Mouse (Mus musculus) embryonic stem cell, embryonic (primary cell): Measurements from ENCODE around the gene Sema4b.

ENCODE experiments used
- CTCF ChIA-PET, 4 experiments: fragments of 300-600 bp in 2 of 4; fragments of 350-600 bp in 2 of 4; sonication (Branson Sonifier 250); formaldehyde crosslinking; loops; one replicate each; lab custom pipeline; 2022; ENCODE audit warnings: inconsistent platforms in 2 of 4; lab: Charles Lee
- POLR2A ChIA-PET, 4 experiments: fragments of 300-600 bp in 2 of 4; fragments of 350-600 bp in 2 of 4; sonication (Branson Sonifier 250); formaldehyde crosslinking; loops; one replicate each; lab custom pipeline; 2022; ENCODE audit warnings: antibody characterized with exemption in 4 of 4, inconsistent platforms in 1 of 4; lab: Charles Lee

Sema4b gene

DNA sequence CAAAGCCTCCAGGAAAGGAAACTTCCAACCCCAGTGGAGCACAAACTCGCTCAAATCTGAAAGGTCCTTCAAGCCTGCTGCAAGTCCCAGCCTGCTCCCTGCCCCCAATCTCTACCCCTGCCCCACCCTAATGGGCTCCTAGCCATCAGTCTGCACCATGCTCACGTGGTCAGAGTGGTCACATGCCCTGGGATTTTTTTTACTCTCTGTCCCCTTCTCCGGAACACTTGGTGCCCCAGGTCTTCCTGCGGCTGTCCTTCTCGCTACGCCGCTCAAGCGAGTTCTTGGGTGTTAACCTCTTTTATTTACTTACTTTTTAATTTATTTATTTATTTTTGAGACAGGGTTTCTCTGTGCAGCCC lies 25.7 kb upstream of the Sema4b start:
- ChIA-PET CTCF (interaction anchor here in 2 of 4 experiments (0.6 to 1.2 kb wide), 3 partner anchors 9 to 1293 kb away, joined by 3 to 9 read pairs (median 3); no protein-coding TSS in a partner anchor), POLR2A (interaction anchor here in 3 of 4 experiments (0.6 to 14.7 kb wide), 35 partner anchors 9 to 182 kb away, joined by 3 to 328 read pairs (median 7); partner anchors contain the start of genes Sema4b (in 3 of the 3), Cib1 (in 2 of the 3), Gdpgp1 (in 2 of the 3) and Idh2 (in 2 of the 3))

DNA sequence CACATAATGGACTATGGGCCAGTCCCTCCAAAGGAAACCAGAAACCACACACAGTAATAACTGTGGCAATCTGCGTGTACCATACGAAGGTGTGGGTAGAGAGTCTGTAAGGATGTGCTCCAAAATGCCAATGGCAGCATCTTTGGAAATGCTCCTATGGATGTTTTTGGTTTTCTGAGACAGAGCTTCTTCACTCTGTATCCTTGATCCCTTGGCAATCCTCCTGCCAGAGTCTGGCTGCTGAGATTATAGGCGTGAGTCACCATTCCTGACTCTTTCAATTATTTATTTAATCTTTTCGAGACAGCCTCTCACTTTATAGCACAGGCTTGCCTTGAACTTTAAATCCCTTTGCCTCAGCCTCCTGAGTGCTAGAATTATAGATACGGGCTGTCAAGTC lies 21.2 kb upstream of the Sema4b start:
- ChIA-PET CTCF (interaction anchor here in 1 of 4 experiments (0.7 kb wide), 1 partner anchor 33 kb away, joined by 3 read pairs; no protein-coding TSS in a partner anchor), POLR2A (interaction anchor here in 3 of 4 experiments (0.7 to 4.3 kb wide), 19 partner anchors 9 to 1424 kb away, joined by 3 to 25 read pairs (median 3); partner anchors contain the start of genes Idh2 (in 1 of the 3), Ngrn (in 1 of the 3) and Prc1 (in 1 of the 3))

DNA sequence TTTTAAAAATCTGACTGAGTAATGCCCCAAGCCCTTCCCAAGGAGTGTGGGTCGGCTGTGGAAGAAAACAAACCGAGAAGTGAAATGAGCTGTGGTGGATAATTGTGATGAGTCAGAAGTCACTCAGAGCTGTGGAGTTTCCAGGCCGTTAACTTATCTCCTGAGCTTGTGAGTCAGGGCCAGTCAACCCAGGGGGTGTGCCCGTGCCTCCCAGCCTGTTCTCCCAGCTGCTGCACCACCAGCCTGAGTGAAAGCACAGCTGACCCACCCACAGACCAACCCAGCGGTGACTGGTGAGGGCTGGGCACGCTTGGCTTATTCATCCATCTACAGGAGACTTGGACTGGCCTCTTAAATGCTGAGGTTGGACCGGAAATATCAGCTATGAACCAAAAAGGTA lies 19.9 kb upstream of the Sema4b start:
- ChIA-PET POLR2A (interaction anchor here in 3 of 4 experiments (0.7 to 4.3 kb wide), 22 partner anchors 10 to 216 kb away, joined by 3 to 25 read pairs (median 5); partner anchors contain the start of genes Cib1 (in 1 of the 3), Gdpgp1 (in 1 of the 3) and Ngrn (in 1 of the 3)), CTCF (interaction anchor here (0.7 to 1.9 kb wide), 6 partner anchors 11 to 171 kb away, joined by 3 to 8 read pairs (median 4); no protein-coding TSS in a partner anchor)

DNA sequence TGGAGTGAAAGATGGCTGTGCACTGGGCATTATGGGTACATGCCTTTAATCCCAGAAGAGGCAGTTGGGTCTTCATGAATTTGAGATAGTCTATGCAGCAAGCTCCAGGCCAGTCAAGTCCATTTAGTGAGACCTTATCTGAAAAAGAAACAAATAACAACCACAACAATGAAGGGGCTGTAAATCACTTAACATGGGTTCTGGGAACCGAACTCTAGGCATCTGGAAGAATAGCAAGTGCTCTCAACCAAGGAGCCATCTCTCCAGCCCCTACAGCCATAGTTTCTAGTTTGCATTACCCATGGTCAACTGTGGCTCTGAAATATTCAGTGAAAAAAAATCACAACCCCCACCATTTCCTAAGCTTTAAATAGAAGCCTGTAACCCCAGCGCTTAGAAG lies 16.8 kb upstream of the Sema4b start:
- CTCF ChIA-PET, result no interaction called here
- POLR2A ChIA-PET, result interaction anchor here in 2 of 4 experiments (0.6 to 2.5 kb wide), 10 partner anchors 8 to 54 kb away, joined by 3 to 9 read pairs (median 4); no protein-coding TSS in a partner anchor

GRCm38 (mm10) chr7:80171345-80171744 lies 15.3 kb upstream of the Sema4b start:
- ChIA-PET POLR2A (interaction anchor here in 3 of 4 experiments (0.6 to 2.5 kb wide), 8 partner anchors 13 to 153 kb away, joined by 3 to 9 read pairs (median 5); partner anchors contain the start of genes Rccd1 (in 1 of the 3) and Sema4b (in 1 of the 3)), CTCF (interaction anchor here in 1 of 4 experiments (1.3 kb wide), 1 partner anchor 44 kb away, joined by 3 read pairs; no protein-coding TSS in a partner anchor)

DNA sequence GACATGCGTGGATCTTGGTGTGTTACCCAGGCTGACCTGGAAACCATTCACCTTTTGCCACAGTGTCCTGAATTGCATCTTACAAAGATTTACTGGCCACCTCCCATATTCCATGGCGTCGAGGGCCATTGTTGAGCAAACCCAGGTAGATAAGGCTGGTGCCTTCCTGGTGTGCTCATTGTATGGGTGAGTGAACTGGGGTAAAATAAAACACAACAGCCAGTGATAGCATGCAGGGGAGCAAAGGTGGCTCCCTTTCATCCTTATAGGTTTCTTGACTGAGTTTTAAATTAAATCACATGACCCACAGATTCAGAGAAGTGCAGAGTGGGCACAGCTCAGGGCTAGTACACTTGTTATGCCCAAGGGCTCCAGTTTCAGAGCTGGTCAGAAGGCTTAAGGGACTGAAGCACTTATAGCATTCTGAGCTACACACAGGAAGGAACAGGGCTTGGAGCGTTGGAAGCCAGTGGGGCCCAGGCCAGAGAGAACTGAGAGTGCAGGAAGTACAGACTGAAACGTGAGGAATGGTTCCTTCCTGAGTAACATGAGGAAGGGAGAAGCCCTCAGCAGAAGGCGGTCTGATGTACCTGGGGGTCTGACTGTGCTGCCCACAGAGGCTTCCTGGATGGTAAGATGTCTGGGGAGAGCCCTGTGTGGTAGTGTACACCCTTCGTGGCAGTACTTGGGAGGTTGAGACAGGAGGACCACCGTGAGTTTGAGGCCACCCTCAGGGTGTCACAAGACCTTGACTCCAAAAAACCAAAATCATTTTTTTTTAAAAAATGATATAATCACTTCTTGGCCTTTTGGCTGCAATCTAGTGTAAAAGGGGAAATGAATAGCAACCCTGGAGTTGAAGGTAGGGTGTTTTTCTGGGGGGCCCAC lies 14.3 kb upstream of the Sema4b start:
- ChIA-PET POLR2A (interaction anchor here (0.7 to 1.4 kb wide), 6 partner anchors 12 to 66 kb away, joined by 3 to 5 read pairs (median 3); partner anchors contain the start of gene Cib1 (in 1 of the 4)), CTCF (interaction anchor here in 1 of 4 experiments (1.3 kb wide), 1 partner anchor 43 kb away, joined by 3 read pairs; no protein-coding TSS in a partner anchor)

GRCm38 (mm10) chr7:80176159-80176558 lies 10.5 kb upstream of the Sema4b start:
- ChIA-PET CTCF (interaction anchor here in 1 of 4 experiments (0.9 kb wide), 1 partner anchor 24 kb away, joined by 3 read pairs; no protein-coding TSS in a partner anchor), POLR2A (interaction anchor here in 3 of 4 experiments (0.6 to 3.0 kb wide), 11 partner anchors 9 to 149 kb away, joined by 3 to 17 read pairs (median 3); partner anchors contain the start of gene Sema4b (in 1 of the 3))

DNA sequence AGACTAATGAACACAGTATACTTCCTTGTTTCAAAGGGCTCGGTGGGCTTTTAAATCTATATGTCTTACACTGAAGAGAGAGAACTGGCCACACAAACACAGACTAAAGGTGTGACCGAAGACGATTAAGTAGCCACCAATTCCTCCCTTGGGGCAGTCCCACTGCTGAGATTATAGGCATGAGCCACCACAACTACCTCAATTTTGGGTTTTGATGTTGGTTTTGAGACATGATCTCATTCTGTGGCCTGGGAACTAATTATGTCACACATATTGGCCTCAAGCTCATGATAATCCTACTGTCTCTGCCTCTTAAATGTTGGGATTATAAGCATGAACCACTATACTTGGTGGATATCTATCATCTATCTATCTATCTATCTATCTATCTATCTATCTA lies 9.2 kb upstream of the Sema4b start:
- ChIA-PET POLR2A (interaction anchor here in 2 of 4 experiments (0.7 to 3.0 kb wide), 12 partner anchors 8 to 927 kb away, joined by 3 to 17 read pairs (median 4); partner anchors contain the start of gene Sema4b (in 1 of the 2)), CTCF (interaction anchor here in 1 of 4 experiments (0.6 kb wide), 1 partner anchor 54 kb away, joined by 3 read pairs; no protein-coding TSS in a partner anchor)

DNA sequence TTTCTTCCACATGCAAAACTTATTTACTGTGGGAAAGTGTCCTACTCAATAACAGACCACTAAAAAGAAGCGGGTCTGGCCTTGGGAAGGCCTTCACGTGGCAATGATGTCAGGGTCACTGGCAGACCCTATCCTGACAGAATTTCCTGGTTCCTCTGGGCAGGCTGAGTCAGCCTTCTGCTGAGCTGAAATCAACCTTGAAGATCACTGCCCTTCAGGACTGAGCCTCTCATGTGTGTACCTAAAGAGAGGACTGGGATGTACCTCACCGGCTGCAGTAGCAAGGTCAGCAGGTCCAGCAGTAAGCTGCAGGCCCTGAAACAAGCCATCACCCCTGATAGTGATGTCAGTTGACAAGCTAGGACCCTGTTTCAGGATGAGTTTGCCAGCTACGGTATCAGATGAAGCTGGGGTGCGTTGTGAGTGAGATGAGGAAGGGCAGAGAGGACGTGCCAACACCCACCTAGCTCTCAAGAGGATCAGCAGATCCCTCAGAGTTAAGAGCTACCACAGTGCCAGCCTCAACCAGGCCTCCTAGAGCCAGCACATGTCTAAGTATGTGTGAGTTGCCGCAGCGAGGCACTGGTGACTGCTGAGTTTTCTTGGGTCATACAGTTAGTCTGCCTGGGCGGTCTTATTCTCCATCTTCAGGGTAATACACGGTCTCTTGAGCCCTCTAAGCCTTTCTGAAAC lies 8.5 kb upstream of the Sema4b start:
- ChIA-PET CTCF (interaction anchor here in 1 of 4 experiments (0.7 kb wide), 1 partner anchor 48 kb away, joined by 3 read pairs; no protein-coding TSS in a partner anchor), POLR2A (interaction anchor here in 2 of 4 experiments (0.8 to 3.0 kb wide), 11 partner anchors 10 to 48 kb away, joined by 3 to 17 read pairs (median 4); partner anchors contain the start of gene Sema4b (in 1 of the 2))

DNA sequence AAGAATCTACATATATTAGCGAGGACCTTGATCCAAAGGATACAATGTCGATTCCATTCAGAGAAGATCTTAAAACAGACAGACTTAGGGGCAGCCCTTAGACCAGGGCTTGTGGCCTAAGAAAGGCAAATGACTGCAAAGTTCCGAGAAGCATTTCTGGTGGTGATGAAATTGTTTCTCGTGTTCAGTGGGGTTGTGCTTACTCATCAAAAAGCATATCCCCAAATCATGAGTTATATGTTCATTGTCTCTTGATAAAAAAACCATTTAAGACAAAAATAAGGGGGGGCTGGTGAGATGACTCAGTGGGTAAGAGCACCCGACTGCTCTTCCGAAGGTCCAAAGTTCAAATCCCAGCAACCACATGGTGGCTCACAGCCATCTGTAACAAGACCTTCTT lies 7.3 kb upstream of the Sema4b start:
- ChIA-PET POLR2A (interaction anchor here in 3 of 4 experiments (0.6 to 1.5 kb wide), 6 partner anchors 13 to 58 kb away, joined by 3 to 10 read pairs (median 4); no protein-coding TSS in a partner anchor), CTCF (no interaction called here)

DNA sequence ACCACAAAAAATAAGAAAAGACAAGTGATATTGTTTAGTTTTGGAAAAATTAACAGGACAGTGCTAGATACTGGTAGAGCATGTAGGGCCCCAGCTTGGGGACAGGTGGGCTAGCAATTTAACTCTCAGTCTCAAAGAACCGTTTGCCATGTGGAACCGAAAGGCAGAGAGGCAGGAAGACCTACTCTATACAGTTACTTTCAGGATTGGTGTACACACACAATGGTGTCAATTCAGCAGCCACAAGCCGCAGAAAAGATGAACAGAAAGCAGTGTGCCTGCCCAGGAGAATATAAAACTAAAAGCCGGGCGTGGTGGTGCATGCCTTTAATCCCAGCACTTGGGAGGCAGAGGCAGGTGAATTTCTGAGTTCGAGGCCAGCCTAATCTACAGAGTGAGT lies 6.9 kb upstream of the Sema4b start:
- ChIA-PET CTCF (no interaction called here), POLR2A (interaction anchor here in 2 of 4 experiments (0.6 to 1.8 kb wide), 2 partner anchors 13 to 58 kb away, joined by 5 to 6 read pairs; no protein-coding TSS in a partner anchor)

DNA sequence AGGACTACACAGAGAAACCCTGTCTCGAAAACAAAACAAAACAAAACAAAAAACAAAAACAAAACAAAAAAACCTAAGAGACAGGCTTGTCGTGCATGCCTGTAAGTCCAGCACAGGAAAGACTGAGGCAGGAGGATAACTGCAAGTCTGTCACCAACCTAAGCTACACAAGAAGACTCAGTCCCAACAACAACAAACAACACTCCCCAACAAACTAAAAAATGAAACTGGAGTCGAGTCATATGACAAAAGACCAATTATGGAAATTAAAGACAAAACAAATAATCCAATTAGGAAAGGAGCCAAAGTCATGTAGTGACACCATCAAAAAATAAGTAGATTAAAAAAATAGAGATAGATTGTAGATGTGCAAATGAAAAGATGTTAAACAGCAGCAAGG lies 6.4 kb upstream of the Sema4b start:
- POLR2A ChIA-PET, result interaction anchor here in 1 of 4 experiments (0.8 to 1.8 kb wide), 5 partner anchors 9 to 27 kb away, joined by 3 to 6 read pairs (median 3); no protein-coding TSS in a partner anchor
- CTCF ChIA-PET, result no interaction called here

DNA sequence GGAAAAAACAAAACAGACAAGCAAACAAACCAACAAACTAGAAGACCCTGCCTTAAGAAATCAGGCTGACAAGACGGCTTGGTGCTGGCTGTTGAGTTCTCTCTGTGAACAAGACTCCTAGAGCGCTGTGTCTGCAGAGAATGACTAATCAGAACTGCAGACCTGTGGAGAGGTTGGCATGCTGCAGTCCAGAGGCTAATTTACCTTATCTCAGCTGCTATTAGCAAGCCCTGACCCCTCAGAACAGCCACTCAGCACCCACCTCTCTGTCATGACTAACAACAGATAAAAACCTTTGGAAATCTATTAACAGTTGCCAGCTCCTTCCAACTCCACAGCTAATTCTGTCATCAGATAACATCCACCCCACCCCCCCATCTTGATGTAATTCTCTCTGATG lies 5.6 kb upstream of the Sema4b start:
- POLR2A ChIA-PET, result interaction anchor here in 2 of 4 experiments (0.5 to 1.8 kb wide), 8 partner anchors 8 to 41 kb away, joined by 3 to 6 read pairs (median 3); no protein-coding TSS in a partner anchor

GRCm38 (mm10) chr7:80182139-80182538 lies 4.5 kb upstream of the Sema4b start:
- CTCF ChIA-PET, result interaction anchor here in 1 of 4 experiments (0.7 kb wide), 1 partner anchor 597 kb away, joined by 3 read pairs; no protein-coding TSS in a partner anchor
- POLR2A ChIA-PET, result interaction anchor here in 1 of 4 experiments (0.6 kb wide), 1 partner anchor 18 kb away, joined by 3 read pairs; no protein-coding TSS in a partner anchor

More for the DNA sequence above, 5.6 kb upstream of the Sema4b start:
- CTCF ChIA-PET, result no interaction called here

- POLR2A ChIA-PET, result interaction anchor here in 3 of 4 experiments (0.9 to 12.1 kb wide), 10 partner anchors 9 to 55 kb away, joined by 3 to 335 read pairs (median 120); no protein-coding TSS in a partner anchor
- CTCF ChIA-PET, result interaction anchor here in 2 of 4 experiments (0.5 to 2.4 kb wide), 2 partner anchors 17 to 42 kb away, joined by 3 to 10 read pairs; no protein-coding TSS in a partner anchor
Measured at GRCm38 (mm10) chr7:80183466-80183865, 3.2 kb upstream of the Sema4b start.

DNA sequence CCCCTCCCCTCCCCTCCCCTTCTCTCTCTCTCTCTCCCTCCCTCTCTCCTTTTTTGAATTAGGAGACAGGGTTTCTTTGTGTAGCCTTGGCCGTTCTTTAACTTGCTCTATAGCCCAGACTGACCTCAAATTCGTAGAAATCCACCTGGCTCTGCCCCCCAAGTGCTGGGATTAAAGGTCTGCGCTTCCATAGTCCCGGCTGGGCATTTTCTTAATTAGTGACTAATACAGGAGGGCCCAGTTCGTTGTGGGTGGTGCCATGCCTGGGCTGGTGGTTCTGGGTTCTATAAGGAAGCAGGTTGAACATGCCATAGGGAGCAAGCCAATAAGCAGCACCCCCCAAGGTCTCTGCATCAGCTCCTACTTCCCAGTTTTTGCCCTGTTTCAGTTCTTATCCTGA lies 2.7 kb upstream of the Sema4b start:
- ChIA-PET CTCF (interaction anchor here in 2 of 4 experiments (0.5 to 2.4 kb wide), 3 partner anchors 16 to 57 kb away, joined by 3 to 10 read pairs (median 3); no protein-coding TSS in a partner anchor), POLR2A (interaction anchor here in 3 of 4 experiments (0.8 to 12.1 kb wide), 17 partner anchors 9 to 78 kb away, joined by 3 to 335 read pairs (median 19); partner anchors contain the start of genes Cib1 (in 2 of the 3) and Gdpgp1 (in 2 of the 3))
